Mouse (Mus musculus): ENCODE results near the gene Rps6kb1. TPM values are rescaled to one million over a fixed set of nuclear protein-coding genes. Genes with fewer than 3 reads are reported as not detected.

Rps6kb1 gene
- 54.8 and 62.7 TPM in 2 replicates for polyA plus RNA-seq (2015; fragmentation: Nextera tagmentation; extraction: Ambion mirVana)

DNA sequence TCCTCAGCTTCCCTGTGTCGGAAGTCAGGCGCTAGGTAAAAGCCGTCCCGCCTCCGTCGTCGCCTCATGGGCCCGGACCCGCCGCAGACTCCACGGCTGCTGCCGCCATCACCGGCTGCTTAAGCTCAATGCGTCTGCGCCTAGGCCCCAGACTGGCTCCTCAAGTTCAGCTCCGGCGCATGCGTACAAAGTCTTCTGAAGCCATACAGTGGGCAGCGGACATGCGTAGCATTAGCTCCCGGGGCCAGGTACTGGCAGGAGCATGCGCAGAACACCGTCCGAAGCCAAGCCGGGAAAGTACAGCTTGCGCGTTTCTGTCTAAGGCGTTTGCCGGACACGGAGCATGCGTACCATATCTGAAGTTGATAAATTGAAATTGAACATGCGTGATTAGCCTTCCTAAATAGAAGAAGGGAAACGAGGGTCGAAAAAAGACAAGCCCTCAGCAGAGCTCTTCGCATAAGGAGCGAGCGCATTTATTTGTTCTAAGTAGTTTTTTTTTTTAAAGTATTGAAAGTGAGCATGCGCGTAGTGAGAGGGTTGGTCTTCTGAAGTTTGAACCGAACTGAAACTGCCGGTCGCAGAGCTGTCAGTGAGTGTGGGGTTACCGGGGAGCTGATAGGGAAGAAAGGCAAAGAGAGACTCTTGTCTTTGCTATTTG is at the start of gene Rps6kb1, which contains the start of gene Tubd1:
Rps6kb1 (minus strand) TSS at position 167 of the 661 bp plus-strand sequence.
Tubd1 (plus strand) TSS at position 353 of the 661 bp plus-strand sequence.
- peak within 1 kb of the TSS; percentile 97 for H3K9ac ChIP-seq
- peak; percentile 99 for ATAC-seq (ENCODE audit: low read depth)
- no peaks in the 10 kb centered on the region for H3K27me3 ChIP-seq
- H3K4me1 ChIP-seq (replicated peaks): peaks cover 29% of the 10 kb centered on the region
- H3K9me3 ChIP-seq: no peaks in the 10 kb centered on the region
- H3K4me2 ChIP-seq: peak within 1 kb of the TSS; percentile 87
- H3K27ac ChIP-seq (replicated peaks): peak within 1 kb of the TSS; percentile 89
- H3K4me3 ChIP-seq: peak within 1 kb of the TSS; percentile 97
- WGBS: under 1% methylated on average over 43 of the region's 43 CpGs
- H3K36me3 ChIP-seq: peaks cover 6% of the 10 kb centered on the region; the same call in 1 of the 2 replicates

DNA sequence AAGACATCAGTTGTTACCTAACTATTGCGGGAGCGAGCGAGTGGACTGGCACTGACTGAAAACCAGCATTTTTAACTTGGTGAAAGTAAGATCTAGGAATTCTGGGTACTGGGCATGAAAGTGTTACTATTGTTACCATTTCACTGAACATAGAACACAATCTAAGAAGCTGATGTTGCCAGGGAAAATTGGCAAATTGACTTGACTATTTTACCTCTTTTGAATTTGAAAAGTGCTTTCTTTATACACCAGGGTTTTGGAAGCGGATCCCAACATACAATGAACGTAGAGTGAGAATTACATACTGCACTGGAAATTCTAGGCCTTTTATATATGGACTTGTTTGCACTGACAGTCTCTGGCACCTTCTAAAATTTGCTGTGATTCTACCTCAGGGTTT is 48.8 kb upstream of the Rps6kb1 start:
- no peak overlapping the region for H3K4me2 ChIP-seq
- no peaks in the 10 kb centered on the region for H3K9me3 ChIP-seq
- H3K4me3 ChIP-seq: no peak overlapping the region
- 88% methylated on average over 5 of the region's 5 CpGs for WGBS
- no peaks in the 10 kb centered on the region for H3K27me3 ChIP-seq
- H3K36me3 ChIP-seq: no peaks in the 10 kb centered on the region
- H3K4me1 ChIP-seq (replicated peaks): peaks cover 4% of the 10 kb centered on the region; the same call in 1 of the 2 replicates
- no peak for ATAC-seq (ENCODE audit: low read depth)
- no peak overlapping the region for H3K9ac ChIP-seq
- H3K27ac ChIP-seq (replicated peaks): no peak overlapping the region

DNA sequence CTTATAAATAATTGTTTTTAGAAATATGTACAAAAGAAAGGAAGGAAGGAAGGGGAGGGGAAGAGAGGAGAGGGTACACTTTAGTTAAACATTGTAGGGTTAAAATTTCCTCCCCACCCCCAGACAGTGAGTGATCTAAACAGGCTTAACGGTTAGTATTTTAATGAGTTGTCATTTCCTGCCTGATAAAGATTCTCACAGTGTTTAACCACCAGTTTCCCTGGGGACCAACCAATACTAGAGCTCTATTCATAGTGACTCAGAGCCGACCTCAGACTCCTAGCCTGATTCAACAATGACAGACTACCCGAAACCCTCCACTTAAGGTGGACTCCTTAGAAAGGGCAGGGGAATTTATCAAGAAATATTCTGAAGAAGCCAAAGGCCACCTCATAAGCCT is 48.4 kb upstream of the Rps6kb1 start:
- H3K4me1 ChIP-seq (replicated peaks): peaks cover 4% of the 10 kb centered on the region; the same call in 1 of the 2 replicates
- no peak overlapping the region for H3K27ac ChIP-seq (replicated peaks)
- no peak overlapping the region for H3K4me2 ChIP-seq
- H3K9me3 ChIP-seq: no peaks in the 10 kb centered on the region
- ATAC-seq (ENCODE audit: low read depth): no peak
- H3K4me3 ChIP-seq: no peak overlapping the region
- H3K27me3 ChIP-seq: no peaks in the 10 kb centered on the region
- no peaks in the 10 kb centered on the region for H3K36me3 ChIP-seq
- H3K9ac ChIP-seq: no peak overlapping the region
- WGBS: 30% methylated on average over 3 of the region's 3 CpGs

DNA sequence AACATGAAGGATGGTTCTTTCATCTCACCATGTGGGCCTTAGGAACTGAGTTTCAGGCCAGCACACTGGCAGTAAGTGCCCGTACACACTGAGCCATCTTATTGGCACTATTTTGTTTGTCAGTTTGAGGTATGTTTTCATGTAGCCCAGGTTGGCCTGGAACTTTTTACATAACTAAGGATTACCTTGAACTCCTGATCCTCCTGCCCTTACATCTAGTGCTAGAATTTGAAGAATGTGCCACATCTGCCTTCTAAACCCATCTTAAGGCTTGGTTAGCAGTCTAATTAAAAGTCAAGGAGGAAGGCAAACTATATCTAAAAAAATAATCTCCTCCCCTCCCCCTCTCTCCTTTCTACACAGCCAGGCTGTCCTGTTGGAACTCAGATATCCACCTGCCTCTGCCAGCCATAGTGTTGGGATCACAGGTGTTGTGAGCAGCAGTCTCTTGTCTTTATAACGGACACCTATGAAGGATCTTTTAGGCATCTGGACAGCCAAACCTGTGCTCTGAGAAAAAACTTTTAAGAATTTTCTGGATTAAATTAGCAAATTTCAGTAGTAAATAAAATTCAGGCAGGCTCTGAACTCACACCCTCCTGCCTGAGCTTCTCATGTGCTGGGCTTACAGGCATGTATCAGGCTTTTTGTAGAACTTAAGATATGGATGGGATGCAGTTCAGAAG is 47.5 kb upstream of the Rps6kb1 start:
- H3K4me3 ChIP-seq: no peak overlapping the region
- no peak overlapping the region for H3K27ac ChIP-seq (replicated peaks)
- H3K4me1 ChIP-seq (replicated peaks): peaks cover 14% of the 10 kb centered on the region; the same call in 1 of the 2 replicates
- H3K27me3 ChIP-seq: no peaks in the 10 kb centered on the region
- H3K36me3 ChIP-seq: no peaks in the 10 kb centered on the region
- no peak overlapping the region for H3K9ac ChIP-seq
- no peak for ATAC-seq (ENCODE audit: low read depth)
- H3K4me2 ChIP-seq: no peak overlapping the region
- 93% methylated on average over 2 of the region's 2 CpGs for WGBS
- no peaks in the 10 kb centered on the region for H3K9me3 ChIP-seq

DNA sequence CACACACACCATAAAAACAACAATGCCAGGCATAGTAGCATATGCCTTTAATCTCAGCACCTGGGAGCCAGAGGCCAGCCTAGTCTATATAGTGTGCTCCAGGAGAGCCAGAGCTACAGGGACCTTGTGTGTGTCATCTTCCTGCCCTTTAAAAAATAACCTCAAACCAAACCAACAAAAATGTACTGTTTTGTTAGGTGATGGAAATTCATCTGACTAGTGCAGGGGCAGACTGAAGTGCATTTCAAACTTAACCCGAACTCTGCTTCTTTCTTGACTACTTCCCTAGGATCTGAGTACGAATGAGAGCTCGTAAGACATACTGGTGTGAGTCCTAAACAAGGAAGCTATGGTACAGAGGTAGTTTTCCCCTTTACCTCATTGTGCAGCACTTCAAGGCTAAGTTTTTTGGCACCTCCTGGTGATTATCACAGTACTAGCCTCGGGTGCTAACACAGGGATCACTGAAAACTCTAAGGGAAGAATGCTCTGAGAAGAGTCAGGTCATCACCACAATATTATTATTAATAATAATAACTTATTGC is 46.8 kb upstream of the Rps6kb1 start:
- Histone ChIP-seq H3K9me3 (no peaks in the 10 kb centered on the region), H3K4me3 (no peak overlapping the region), H3K27me3 (no peaks in the 10 kb centered on the region), H3K4me1 (replicated peaks) (peaks cover 15% of the 10 kb centered on the region; the same call in 1 of the 2 replicates), H3K9ac (no peak overlapping the region), H3K4me2 (no peak overlapping the region), H3K36me3 (no peaks in the 10 kb centered on the region), H3K27ac (replicated peaks) (no peak overlapping the region)
- WGBS: 94% methylated on average over 4 of the region's 4 CpGs
- no peak for ATAC-seq (ENCODE audit: low read depth)

DNA sequence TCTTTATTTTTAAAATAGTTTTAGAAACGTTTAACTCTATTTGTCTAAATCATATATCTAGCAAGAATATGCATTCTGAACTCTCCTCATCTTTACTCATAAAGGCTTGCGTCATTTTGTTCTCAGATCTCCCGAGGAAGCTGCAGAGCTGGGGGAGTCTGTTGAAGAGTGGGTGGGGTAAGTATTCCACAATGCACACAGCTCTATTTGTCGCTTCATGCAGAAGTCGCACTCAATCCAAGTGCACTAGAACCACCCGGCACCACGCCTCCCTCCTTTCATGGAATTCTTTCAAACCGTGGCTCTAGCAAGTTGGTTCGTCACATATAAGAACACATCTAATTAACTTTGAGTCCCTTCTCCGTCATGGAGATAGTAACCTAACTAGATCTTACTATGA is 46.0 kb upstream of the Rps6kb1 start:
- 0 out of 2 replicates have a peak, but pooled peaks cover under 1% of the 10 kb centered on the region for H3K36me3 ChIP-seq
- no peak overlapping the region for H3K27ac ChIP-seq (replicated peaks)
- H3K4me1 ChIP-seq (replicated peaks): peaks cover 15% of the 10 kb centered on the region; the same call in 1 of the 2 replicates
- no peak overlapping the region for H3K4me2 ChIP-seq
- no peak overlapping the region for H3K9ac ChIP-seq
- H3K4me3 ChIP-seq: no peak overlapping the region
- H3K27me3 ChIP-seq: no peaks in the 10 kb centered on the region
- H3K9me3 ChIP-seq: no peaks in the 10 kb centered on the region
- ATAC-seq (ENCODE audit: low read depth): no peak
- 90% methylated on average over 10 of the region's 10 CpGs for WGBS

DNA sequence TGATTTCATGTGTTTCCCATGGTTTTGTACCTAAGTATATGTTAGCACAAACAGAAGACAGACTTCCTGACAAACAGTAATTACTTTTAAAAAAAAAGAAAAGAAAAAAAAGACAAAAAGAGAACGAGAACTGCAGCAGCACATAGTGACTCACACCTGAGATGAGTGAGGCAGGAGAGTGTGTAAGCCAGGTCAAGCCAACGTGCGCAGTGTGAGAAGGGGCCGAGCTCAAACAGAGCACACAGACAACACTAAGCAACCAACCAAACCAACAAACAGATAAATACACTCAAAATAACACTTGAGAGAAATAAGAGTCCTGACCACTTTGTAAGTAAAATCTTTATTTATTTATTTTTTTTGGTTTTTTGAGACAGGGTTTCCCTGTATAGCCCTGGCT is 45.5 kb upstream of the Rps6kb1 start:
- no peak overlapping the region for H3K4me2 ChIP-seq
- H3K9ac ChIP-seq: no peak overlapping the region
- WGBS: 87% methylated on average over 4 of the region's 4 CpGs
- H3K36me3 ChIP-seq: peaks cover 5% of the 10 kb centered on the region; the same call in 1 of the 2 replicates
- H3K4me3 ChIP-seq: no peak overlapping the region
- H3K4me1 ChIP-seq (replicated peaks): peaks cover 15% of the 10 kb centered on the region; the same call in 1 of the 2 replicates
- ATAC-seq (ENCODE audit: low read depth): no peak
- no peak overlapping the region for H3K27ac ChIP-seq (replicated peaks)
- no peaks in the 10 kb centered on the region for H3K9me3 ChIP-seq
- no peaks in the 10 kb centered on the region for H3K27me3 ChIP-seq

DNA sequence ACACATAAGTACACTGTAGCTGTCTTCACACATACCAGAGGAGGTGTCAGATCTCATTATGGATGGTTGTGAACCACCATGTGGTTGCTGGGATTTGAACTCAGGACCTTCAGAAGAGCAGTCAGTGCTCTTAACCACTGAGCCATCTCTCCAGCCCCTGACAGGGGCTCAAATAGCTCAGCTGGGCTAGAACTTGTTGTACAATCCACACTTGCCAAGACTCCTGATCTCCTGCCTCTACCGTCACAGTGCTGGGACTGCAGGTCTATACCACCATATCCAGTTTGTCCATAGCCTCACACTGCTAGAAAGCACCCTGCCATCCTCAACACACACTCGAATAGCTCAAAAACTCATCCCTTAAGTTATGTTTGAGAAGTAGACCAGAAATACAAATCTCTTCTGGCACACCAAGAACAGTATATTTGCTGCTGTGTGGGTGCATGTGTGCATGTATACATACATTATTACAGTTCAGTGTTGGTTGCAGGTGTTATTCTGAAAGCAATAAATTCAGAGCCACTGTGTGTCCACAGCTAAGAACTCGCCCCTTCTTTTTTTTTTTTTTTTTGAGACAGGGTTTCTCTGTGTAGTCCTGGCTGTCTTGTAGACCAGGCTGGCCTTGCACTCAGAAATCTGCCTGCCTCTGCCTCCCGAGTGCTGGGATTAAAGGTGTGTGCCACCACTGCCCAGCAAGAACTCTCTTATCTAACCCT is 44.1 kb upstream of the Rps6kb1 start:
- H3K27ac ChIP-seq (replicated peaks): no peak overlapping the region
- no peaks in the 10 kb centered on the region for H3K27me3 ChIP-seq
- H3K9ac ChIP-seq: no peak overlapping the region
- no peak overlapping the region for H3K4me3 ChIP-seq
- no peak for ATAC-seq (ENCODE audit: low read depth)
- 93% methylated on average over 4 of the region's 4 CpGs for WGBS
- H3K36me3 ChIP-seq: peaks cover 8% of the 10 kb centered on the region
- no peaks in the 10 kb centered on the region for H3K9me3 ChIP-seq
- no peak overlapping the region for H3K4me2 ChIP-seq
- H3K4me1 ChIP-seq (replicated peaks): peaks cover 15% of the 10 kb centered on the region; the same call in 1 of the 2 replicates

DNA sequence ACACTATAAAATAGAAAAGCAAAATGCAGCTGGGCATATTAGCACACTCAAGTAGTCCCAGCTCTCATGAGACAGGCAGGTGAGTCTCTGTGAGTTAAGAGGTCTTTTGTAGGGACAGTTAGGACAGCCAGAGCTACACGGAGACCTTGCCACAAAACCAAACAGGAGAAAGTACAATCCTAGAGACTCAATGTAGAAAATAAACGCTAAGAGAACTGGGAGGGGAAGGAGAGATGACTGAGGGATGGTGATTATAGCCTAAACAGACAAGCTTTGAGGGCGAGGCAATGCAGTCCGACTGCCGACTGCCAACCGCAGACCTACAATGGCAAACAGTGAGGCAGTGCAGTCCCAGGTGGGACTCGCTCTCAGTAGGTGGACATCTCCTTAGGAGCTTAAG is 43.2 kb upstream of the Rps6kb1 start:
- H3K9ac ChIP-seq: no peak overlapping the region
- WGBS: 43% methylated on average over 7 of the region's 7 CpGs
- H3K4me3 ChIP-seq: no peak overlapping the region
- H3K36me3 ChIP-seq: peaks cover 8% of the 10 kb centered on the region
- H3K27ac ChIP-seq (replicated peaks): no peak overlapping the region
- no peaks in the 10 kb centered on the region for H3K9me3 ChIP-seq
- H3K4me1 ChIP-seq (replicated peaks): peaks cover 11% of the 10 kb centered on the region; the same call in 1 of the 2 replicates
- ATAC-seq (ENCODE audit: low read depth): no peak
- H3K4me2 ChIP-seq: no peak overlapping the region
- no peaks in the 10 kb centered on the region for H3K27me3 ChIP-seq

DNA sequence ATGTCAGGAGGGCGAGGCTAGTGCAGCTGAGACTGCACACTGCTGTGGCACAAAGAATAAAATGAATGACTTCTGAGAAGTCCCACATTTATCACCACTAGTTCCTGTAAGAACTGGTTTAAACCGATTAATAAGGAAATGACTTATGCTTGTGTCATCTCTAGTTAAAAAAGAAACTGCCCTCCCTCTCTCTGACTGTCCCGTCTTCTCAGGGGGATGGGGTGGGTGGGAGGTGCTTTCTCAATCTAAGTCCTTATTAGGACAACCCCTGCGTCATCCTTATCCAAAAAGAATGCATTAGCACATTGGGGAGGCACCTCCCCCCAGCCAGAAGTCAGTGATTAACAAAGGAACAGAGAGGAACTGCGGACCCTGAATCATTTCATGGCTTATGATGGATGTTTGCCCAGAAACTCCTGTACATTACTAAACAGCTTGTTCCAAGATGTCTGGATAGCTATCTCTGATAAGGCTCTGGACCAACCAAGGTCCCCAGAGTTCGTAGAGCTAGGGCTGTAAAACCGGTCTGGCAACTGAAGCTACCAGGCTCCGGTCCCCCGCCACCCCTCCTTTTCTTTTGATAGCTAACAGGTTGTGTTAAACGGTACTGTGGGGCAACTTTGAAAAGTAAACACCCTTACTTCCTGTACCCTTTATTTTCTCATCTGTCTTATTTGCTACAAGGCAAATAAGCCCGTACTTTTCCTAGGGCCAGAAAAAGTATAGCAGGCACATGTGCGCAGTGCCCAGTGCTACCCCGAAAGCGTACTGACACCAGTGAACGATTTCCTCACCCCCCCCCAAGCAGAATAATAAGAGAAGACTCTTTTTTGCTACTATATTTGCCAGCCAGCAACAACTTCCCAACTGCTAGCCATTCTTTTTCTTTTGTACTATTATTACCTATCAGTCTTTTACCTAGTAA is 42.5 kb upstream of the Rps6kb1 start:
- ATAC-seq (ENCODE audit: low read depth): no peak
- Histone ChIP-seq H3K27ac (replicated peaks) (no peak overlapping the region), H3K9ac (0 out of 2 replicates have a peak overlapping the region, but pooled peaks have one; percentile 27), H3K36me3 (peaks cover 9% of the 10 kb centered on the region), H3K9me3 (no peaks in the 10 kb centered on the region), H3K27me3 (no peaks in the 10 kb centered on the region), H3K4me1 (replicated peaks) (peaks cover 11% of the 10 kb centered on the region; the same call in 1 of the 2 replicates), H3K4me3 (peak overlapping the region; percentile 7; the same call in 1 of the 2 replicates), H3K4me2 (peak overlapping the region; percentile 34)
- WGBS: 11% methylated on average over 15 of the region's 15 CpGs

Data from neural tube, embryonic 13.5 days (tissue).